Mouse (Mus musculus) ES-Bruce4 (cell line): ENCODE data around the gene Npepps. TPM values are rescaled to one million over a fixed set of nuclear protein-coding genes. Genes with fewer than 3 reads are reported as not detected.
"Not testable (repeated sequence)": the region's sequence is repeated elsewhere in the genome, so short reads cannot be mapped to it uniquely, and the experiment has no call there.

Experiments used
- H3K27ac ChIP-seq: 2 replicates; pipeline ENCODE4 v1.5.1; 2012; ENCODE audit warnings: low read length, inconsistent platforms; ENCODE audit not compliant: insufficient read depth
- H3K27me3 ChIP-seq: 2 replicates; pipeline ENCODE4 v1.6.1; 2012; ENCODE audit warnings: mild to moderate bottlenecking, low read length, inconsistent platforms; ENCODE audit not compliant: control insufficient read depth, poor library complexity, insufficient read depth, severe bottlenecking
- H3K36me3 ChIP-seq: 2 replicates; pipeline ENCODE4 v1.6.1; 2012; ENCODE audit warnings: inconsistent platforms, mild to moderate bottlenecking, low read length, moderate library complexity; ENCODE audit not compliant: control insufficient read depth, poor library complexity, insufficient read depth, severe bottlenecking
- H3K4me1 ChIP-seq: one replicate; pipeline ENCODE4 v1.8.1; 2011; ENCODE audit warnings: low read length; ENCODE audit not compliant: control insufficient read depth, insufficient read depth
- H3K4me3 ChIP-seq: 2 replicates; pipeline ENCODE4 v1.5.1; 2011; ENCODE audit warnings: low read depth, mild to moderate bottlenecking, low read length
- H3K9ac ChIP-seq: 2 replicates; pipeline ENCODE4 v1.6.1; 2012; ENCODE audit warnings: low read depth, mild to moderate bottlenecking, inconsistent platforms; ENCODE audit not compliant: poor library complexity, severe bottlenecking
- H3K9me3 ChIP-seq: replicated peaks from 2 replicates; pipeline ENCODE4 v1.6.1; 2012; ENCODE audit warnings: mild to moderate bottlenecking, low read length, inconsistent platforms; ENCODE audit not compliant: control insufficient read depth, poor library complexity, insufficient read depth, severe bottlenecking
- CTCF ChIP-seq: IDR thresholded peaks from one replicate; pipeline ENCODE4 v1.8.1; 2011; ENCODE audit warnings: low read depth, low read length
- EP300 ChIP-seq: IDR thresholded peaks from 2 replicates; pipeline ENCODE4 v1.6.1; 2011; ENCODE audit warnings: low read depth, low read length; ENCODE audit not compliant: insufficient read depth
- POLR2A ChIP-seq: IDR thresholded peaks from one replicate; pipeline ENCODE4 v1.8.1; 2011; ENCODE audit warnings: low read length; ENCODE audit not compliant: insufficient read depth
- polyA plus RNA-seq: library from polyadenylated mRNA; stranded (reverse); fragments of >200 nt; gene quantifications from 2 replicates; pipeline ENCODE4 v1.2.4, GENCODE M21; 2011; ENCODE audit warnings: low read depth; ENCODE audit not compliant: missing spikeins, insufficient read depth, insufficient read length

The Npepps gene
- polyA plus RNA-seq, 1 experiment: 213 TPM

- H3K27ac ChIP-seq: no peak overlapping the region
- no peaks in the 10 kb centered on the region for H3K4me1 ChIP-seq
- H3K9ac ChIP-seq: 0 out of 2 replicates have a peak overlapping the region, but pooled peaks have one; percentile 21
- peaks cover 7% of the 10 kb centered on the region for H3K36me3 ChIP-seq
- H3K27me3 ChIP-seq: no peaks in the 10 kb centered on the region
- H3K4me3 ChIP-seq: no peak overlapping the region
- no peaks in the 10 kb centered on the region for H3K9me3 ChIP-seq
- TF ChIP-seq POLR2A (no peak), CTCF (no peak), EP300 (no peak)
Observed at GRCm38 (mm10) chr11:97190992-97191391, 89.4 kb downstream of the Npepps start.

GRCm38 (mm10) chr11:97189645-97190044, 90.8 kb downstream of the Npepps start:
- H3K4me3 ChIP-seq, H3K9me3 ChIP-seq, H3K27me3 ChIP-seq, H3K4me1 ChIP-seq: not testable (repeated sequence)
- Histone ChIP-seq H3K9ac (peak overlapping the region; percentile 80), H3K27ac (peak overlapping the region; percentile 91), H3K36me3 (peaks cover 21% of the 10 kb centered on the region)

GRCm38 (mm10) chr11:97189231-97189630, 91.2 kb downstream of the Npepps start:
- peak overlapping the region; percentile 91 for H3K27ac ChIP-seq
- H3K27me3 ChIP-seq: no peaks in the 10 kb centered on the region
- H3K4me3 ChIP-seq: peak overlapping the region; percentile 26; the same call in 1 of the 2 replicates
- H3K9ac ChIP-seq: peak overlapping the region; percentile 80
- H3K4me1 ChIP-seq: no peaks in the 10 kb centered on the region
- H3K36me3 ChIP-seq: peaks cover 25% of the 10 kb centered on the region
- no peaks in the 10 kb centered on the region for H3K9me3 ChIP-seq
- TF ChIP-seq EP300 (no peak), CTCF (no peak), POLR2A (no peak)

GRCm38 (mm10) chr11:97188643-97188955, 91.8 kb downstream of the Npepps start:
- Histone ChIP-seq H3K4me1 (no peaks in the 10 kb centered on the region), H3K9ac (peak overlapping the region; percentile 80), H3K27ac (peak overlapping the region; percentile 85), H3K27me3 (no peaks in the 10 kb centered on the region), H3K36me3 (peaks cover 31% of the 10 kb centered on the region), H3K4me3 (peak overlapping the region; percentile 64), H3K9me3 (no peaks in the 10 kb centered on the region)
- TF ChIP-seq POLR2A: peak; percentile 9
- no peak; the same call in 1 of the 2 replicates for TF ChIP-seq EP300

GRCm38 (mm10) chr11:97187764-97188642, 92.4 kb downstream of the Npepps start, which contains the start of gene Kpnb1:
Gene Kpnb1, minus strand, starts transcription at chr11:97187881.
- H3K4me1 ChIP-seq: no peaks in the 10 kb centered on the region
- H3K36me3 ChIP-seq: peaks cover 37% of the 10 kb centered on the region
- TF ChIP-seq EP300 (peak; percentile 64; the same call in 1 of the 2 replicates), POLR2A (peak; percentile 74), CTCF (no peak)
- peak within 1 kb of the TSS; percentile 86 for H3K27ac ChIP-seq
- H3K27me3 ChIP-seq: no peaks in the 10 kb centered on the region
- H3K4me3 ChIP-seq: peak within 1 kb of the TSS; percentile 99
- peak within 1 kb of the TSS; percentile 97 for H3K9ac ChIP-seq
- no peaks in the 10 kb centered on the region for H3K9me3 ChIP-seq
